Mouse (Mus musculus): ENCODE measurements around the gene Ppp1r36.
"Not testable (repeated sequence)": the region's sequence is repeated elsewhere in the genome, so short reads cannot be mapped to it uniquely, and the experiment has no call there.

Ppp1r36 gene

GRCm38 (mm10) chr12:76397281-76397680 lies 20.1 kb upstream of the Ppp1r36 start:
- no peak for DNase-seq (ENCODE audit: low spot score in 2 of 2)

GRCm38 (mm10) chr12:76401674-76402073 lies 15.7 kb upstream of the Ppp1r36 start:
- no peak for DNase-seq (ENCODE audit: low spot score in 2 of 2)

DNA sequence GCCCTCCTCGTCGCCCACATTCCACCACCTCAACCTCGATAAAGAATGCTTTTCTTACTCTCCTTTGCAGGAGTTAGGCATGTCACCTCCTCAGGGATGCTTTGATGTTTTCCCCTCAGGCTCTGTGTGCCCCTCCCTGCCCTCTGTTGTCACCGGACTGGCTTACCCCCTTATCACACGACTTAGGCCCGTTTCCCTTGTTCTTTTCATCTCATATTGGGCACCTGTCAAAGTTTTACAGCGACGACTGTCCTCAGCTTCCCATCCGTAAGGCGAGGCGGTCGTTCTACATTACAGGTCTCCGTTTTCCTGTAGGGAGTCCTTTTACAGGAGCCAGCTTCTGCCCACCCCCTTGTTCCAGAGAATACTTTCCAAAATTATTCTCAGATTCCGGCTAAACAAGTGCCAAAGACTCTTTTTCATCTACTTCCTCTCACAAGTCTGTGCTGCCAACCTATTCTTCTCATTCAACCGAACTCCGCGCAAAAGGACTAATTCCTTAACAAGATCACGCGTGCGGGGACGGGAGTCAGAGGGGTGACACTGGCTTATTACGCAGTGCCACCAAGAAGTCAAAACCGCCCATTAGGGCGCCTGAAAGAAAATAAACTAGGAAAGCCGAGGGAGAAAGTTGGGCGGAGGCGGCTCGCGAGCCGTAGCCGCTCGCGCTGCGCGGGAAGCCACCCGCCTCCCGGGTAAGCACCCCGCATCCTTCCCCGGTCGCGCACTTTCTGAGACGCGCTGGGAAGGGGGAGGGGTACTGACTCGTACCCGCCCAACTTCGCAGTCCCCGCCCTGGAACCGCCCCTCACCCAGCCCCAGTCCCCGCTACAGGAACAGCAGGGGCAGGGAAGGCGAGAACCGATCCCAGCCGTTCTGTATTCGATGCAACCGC lies 14.1 kb upstream of the Ppp1r36 start:
- peak in 1 of 2 experiments; percentile 2 for DNase-seq (ENCODE audit: low spot score in 2 of 2)

GRCm38 (mm10) chr12:76403886-76404537 lies 13.3 kb upstream of the Ppp1r36 start, which contains the start of gene Hspa2:
TSS of gene Hspa2 (plus strand) at chr12:76404176.
- peak; percentile 99 for DNase-seq (ENCODE audit: low spot score in 2 of 2)

GRCm38 (mm10) chr12:76404836-76405182 lies 12.5 kb upstream of the Ppp1r36 start:
- DNase-seq (ENCODE audit: low spot score in 2 of 2) = peak in 1 of 2 experiments; percentile 20

DNA sequence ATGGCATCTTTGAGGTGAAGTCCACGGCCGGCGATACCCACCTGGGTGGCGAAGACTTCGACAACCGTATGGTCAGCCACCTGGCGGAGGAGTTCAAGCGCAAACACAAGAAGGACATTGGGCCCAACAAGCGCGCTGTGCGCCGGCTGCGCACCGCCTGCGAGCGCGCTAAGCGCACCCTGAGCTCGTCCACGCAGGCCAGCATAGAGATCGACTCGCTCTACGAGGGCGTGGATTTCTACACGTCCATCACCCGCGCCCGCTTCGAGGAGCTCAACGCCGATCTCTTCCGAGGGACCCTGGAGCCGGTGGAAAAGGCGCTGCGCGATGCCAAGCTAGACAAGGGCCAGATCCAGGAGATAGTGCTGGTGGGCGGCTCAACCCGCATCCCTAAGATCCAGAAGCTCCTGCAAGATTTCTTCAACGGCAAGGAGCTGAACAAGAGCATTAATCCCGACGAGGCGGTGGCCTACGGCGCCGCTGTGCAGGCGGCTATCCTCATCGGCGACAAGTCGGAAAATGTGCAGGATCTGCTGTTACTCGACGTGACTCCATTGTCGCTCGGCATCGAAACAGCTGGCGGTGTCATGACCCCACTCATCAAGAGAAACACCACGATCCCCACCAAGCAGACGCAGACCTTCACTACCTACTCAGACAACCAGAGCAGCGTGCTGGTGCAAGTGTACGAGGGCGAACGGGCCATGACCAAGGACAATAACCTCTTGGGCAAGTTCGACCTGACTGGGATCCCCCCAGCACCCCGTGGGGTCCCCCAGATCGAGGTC lies 12.0 kb upstream of the Ppp1r36 start:
- DNase-seq (ENCODE audit: low spot score in 2 of 2) = peak; percentile 21 to 25

GRCm38 (mm10) chr12:76405971-76406370 lies 11.4 kb upstream of the Ppp1r36 start:
- no peak for DNase-seq (ENCODE audit: low spot score in 2 of 2)

GRCm38 (mm10) chr12:76407184-76407583 lies 10.2 kb upstream of the Ppp1r36 start:
- DNase-seq (ENCODE audit: low spot score in 2 of 2) = no peak

- DNase-seq (ENCODE audit: low spot score in 2 of 2) = no peak
These were observed 8.2 kb upstream of the Ppp1r36 start for GRCm38 (mm10) chr12:76409166-76409565.

GRCm38 (mm10) chr12:76415383-76416010 lies 1.8 kb upstream of the Ppp1r36 start:
- DNase-seq (ENCODE audit: low spot score in 2 of 2) = no peak

GRCm38 (mm10) chr12:76418346-76418745 lies 1.0 kb downstream of the Ppp1r36 start:
- DNase-seq (ENCODE audit: low spot score in 2 of 2) = no peak

GRCm38 (mm10) chr12:76425256-76425655 lies 7.9 kb downstream of the Ppp1r36 start:
- no peak for DNase-seq (ENCODE audit: low spot score in 2 of 2)

DNA sequence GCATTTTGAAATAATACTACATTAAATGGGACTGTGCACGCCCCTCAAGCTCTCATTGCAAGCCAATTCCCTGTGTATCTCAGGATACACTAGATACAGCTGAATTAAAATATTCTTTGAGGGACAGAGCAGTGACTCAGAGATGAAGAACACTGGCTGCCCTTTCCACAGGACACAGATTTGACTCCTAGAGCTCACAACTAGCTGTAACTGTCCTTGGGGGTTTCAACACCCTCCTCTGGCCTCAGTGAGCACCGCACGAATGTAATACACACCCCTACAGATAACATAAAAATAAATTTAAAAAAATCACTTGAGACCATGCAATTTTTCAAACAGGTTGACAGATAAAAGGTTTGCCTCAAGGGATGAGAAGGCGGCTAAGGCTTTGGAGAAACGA lies 10.2 kb downstream of the Ppp1r36 start:
- DNase-seq (ENCODE audit: low spot score in 2 of 2) = no peak

- peak in 1 of 2 experiments; percentile 11 for DNase-seq (ENCODE audit: low spot score in 2 of 2)
These were observed 13.6 kb downstream of the Ppp1r36 start for GRCm38 (mm10) chr12:76430879-76431406.

GRCm38 (mm10) chr12:76431431-76431830 lies 14.1 kb downstream of the Ppp1r36 start:
- DNase-seq (ENCODE audit: low spot score in 2 of 2) = no peak

DNA sequence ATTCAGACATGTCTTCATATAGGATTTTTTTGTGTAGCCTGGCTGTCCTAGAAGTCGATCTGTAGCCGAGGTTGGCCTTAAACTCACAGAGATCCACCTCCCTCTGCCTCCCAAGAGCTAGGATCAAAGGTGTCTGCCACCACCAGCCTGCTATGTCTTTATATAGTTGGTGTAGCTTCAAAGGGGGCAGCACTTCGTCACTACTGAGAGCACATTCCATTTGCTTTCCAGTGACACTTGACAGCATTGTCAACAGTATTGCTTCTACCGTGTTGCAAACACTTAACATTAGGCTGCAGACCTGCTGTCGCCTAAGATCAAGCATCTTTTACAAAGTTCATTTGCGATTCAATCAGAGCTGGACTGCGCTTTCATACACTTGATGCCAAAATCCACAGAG lies 16.8 kb downstream of the Ppp1r36 start:
- no peak for DNase-seq (ENCODE audit: low spot score in 2 of 2)

- no peak for DNase-seq (ENCODE audit: low spot score in 2 of 2)
These were observed 17.7 kb downstream of the Ppp1r36 start for GRCm38 (mm10) chr12:76435084-76435483.

DNA sequence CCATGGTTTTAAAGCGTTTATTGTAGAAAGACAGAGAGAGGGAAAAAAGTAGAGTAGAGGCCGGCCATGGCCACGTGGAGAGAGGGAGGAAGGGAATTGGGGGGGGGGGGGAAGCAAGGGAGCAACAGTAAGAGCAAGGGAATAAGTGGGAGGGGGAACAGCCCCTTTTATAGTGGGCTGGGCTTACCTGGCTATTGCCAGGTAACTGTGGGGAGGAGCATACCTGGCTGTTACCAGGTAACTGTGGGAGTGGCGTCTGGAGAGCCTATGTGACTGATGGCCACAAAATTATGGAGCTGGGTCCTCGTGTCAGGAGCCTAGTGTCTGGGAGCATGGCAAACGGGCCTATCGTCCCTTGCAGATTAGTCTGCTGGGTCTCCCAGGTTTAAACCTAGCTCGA lies 18.2 kb downstream of the Ppp1r36 start:
- DNase-seq (ENCODE audit: low spot score in 2 of 2) = no peak

DNA sequence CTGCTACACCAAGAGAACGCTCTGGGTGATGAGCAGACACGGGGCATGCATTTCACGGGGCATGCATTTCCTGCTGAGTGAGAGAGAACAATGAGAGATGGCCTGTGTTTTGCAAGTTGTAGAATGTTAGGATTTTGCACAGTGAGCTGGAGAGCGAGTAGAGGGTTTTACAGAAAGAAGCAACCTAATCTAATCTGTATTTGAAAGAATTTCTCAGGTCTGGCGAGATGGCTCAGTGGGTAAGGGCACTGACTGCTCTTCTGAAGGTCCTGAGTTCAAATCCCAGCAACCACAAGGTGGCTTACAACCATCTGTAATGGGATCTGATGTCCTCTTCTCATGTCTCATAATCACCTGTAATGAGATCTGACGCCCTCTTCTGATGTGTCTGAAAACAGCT lies 26.1 kb downstream of the Ppp1r36 start:
- not testable (repeated sequence) for DNase-seq (ENCODE audit: low spot score in 2 of 2)

- DNase-seq (ENCODE audit: low spot score in 2 of 2) = no peak
These were observed 27.0 kb downstream of the Ppp1r36 start for GRCm38 (mm10) chr12:76444359-76444772.

DNA sequence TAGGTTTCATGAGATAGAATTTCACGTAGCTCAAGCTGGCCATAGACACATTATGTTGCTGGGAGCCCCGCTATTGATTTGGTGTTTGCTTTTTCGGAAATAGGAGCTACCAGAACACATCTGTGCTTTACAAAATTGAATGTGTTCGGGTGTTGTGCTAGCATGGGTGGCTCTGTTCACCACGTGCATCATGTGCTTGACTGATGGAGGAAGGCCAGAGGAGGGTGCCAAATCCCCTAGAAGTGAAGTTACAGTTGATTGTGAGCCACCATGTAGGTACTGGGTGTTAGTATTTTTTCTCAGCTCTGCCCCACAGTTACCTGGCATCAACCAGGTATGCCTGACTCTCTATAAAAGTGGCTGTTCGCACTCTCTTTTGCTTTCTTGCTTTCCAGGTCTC lies 27.5 kb downstream of the Ppp1r36 start:
- no peak for DNase-seq (ENCODE audit: low spot score in 2 of 2)

Data from right cerebral cortex, postnatal 36 days (tissue).